Mouse (Mus musculus) liver, postnatal 0 days (tissue): ENCODE results near the gene Fgd3.

Experiments used
- CTCF ChIP-seq: sonication (generic); IDR thresholded peaks from 2 replicates; pipeline ENCODE4 v1.5.1; 2016; ENCODE audit warnings: antibody characterized with exemption, low read depth
- EP300 ChIP-seq: IDR thresholded peaks from 2 replicates; pipeline ENCODE4 v1.6.1; 2016; ENCODE audit warnings: antibody characterized with exemption, low read depth, mild to moderate bottlenecking

DNA sequence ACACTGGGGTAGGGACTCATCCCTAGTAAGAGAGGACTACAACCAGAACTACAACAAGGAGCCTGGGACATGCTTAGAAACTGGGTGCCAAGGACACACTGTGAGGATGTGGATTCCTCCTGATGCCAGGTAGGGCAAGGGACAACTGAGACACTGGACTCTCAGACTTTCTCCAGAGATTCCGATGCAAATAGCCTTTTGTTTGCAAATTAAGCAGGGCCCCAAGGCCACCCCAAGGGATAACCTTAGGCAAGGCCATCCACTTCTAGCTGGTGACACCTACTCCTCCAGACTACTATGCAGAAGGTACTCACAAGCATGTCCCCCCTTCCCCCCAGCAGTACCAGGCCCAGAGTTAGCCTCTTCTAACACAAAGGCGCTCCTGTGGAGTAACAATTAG, 73.5 kb downstream of the Fgd3 start:
- TF ChIP-seq CTCF (no peak), EP300 (no peak)
